Mouse (Mus musculus): ENCODE data around the gene Acot13. TPM values are rescaled to one million over a fixed set of nuclear protein-coding genes. Genes with fewer than 3 reads are reported as not detected.
"Not testable (repeated sequence)": the region's sequence is repeated elsewhere in the genome, so short reads cannot be mapped to it uniquely, and the experiment has no call there.

The Acot13 gene
- total RNA-seq (2014; fragmentation: Nextera tagmentation) (37.7 and 40.4 TPM in 2 replicates), total RNA-seq (2017) (41.8 and 46.1 TPM in 2 replicates)

DNA sequence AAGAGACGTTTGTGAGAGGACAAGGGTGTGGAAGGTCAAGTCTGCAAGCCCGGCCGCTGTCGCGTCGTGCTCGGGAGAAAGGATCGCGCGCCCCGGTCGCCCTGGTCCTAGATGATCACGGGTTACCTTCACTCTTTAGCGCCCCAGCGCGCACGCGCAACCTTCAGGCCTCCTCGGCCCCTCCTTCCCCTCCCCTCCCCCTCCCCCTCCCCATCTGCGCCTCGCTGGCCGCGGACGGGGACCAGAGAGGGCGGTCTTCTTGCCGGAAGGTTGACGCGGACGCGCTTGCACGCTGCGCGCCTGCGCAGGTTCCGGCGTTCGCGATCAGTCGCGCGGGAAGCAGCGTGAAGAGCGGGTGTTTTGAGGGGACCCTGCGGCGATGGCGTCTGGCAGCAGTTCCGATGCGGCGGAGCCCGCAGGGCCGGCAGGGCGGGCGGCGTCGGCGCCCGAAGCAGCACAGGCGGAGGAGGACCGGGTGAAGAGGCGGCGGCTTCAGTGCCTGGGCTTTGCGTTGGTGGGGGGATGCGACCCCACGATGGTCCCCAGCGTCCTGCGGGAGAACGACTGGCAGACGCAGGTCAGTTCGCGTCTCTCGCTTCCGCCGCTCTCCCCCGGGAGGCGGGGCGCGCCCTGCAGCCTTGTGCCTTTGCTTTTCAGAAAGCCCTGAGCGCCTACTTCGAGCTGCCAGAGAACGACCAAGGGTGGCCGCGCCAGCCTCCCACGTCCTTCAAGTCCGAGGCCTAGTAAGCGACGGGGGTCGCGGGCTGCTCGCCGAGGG, at the start of gene Acot13, which contains the start of gene Tdp2:
Gene Acot13, minus strand, starts transcription at position 188 of the 778 bp plus-strand sequence.
Gene Tdp2, plus strand, starts transcription at position 327 of the 778 bp plus-strand sequence.
- peak; percentile 94 for ATAC-seq (replicated peaks; ENCODE audit: poor library complexity, severe bottlenecking)

DNA sequence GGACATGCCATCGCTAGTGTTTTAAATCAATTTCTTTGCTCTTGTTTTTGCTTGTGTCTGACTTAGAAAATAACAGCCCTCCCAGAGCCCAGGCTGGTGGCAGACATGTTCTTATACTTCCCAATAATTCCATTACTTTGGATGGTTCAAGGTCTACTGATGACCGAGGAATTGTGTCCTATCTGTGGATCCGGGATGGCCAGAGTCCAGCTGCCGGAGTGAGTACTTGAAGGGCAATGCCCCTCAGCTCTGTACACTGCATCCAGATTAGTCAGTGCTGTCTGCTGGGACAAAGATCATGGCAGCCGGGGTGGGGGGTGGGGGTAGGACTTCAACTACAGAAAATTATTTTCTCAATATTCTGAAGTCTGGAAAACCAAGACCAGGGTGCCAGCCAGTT, 49.4 kb upstream of the Acot13 start:
- ATAC-seq (replicated peaks; ENCODE audit: poor library complexity, severe bottlenecking), result no peak

DNA sequence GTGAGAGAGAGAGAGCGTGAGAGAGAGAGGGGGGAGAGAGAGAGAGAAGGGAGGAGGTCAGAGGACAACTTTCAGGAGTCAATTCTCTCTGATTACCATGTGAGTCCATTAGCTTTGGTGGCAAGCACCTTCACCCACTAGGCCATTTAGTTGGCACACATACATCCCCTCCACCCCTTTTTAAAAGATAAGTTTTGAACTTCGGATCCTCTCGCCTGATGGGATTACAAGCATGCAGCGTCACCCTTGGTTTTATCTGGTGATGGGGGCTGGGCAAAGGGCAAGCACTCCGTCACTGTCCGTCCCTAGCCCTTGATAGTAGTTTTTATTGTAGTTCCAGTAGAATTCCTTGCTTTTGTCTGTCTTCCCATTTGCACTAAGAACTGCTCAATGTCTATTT, 48.9 kb upstream of the Acot13 start:
- ATAC-seq (replicated peaks; ENCODE audit: poor library complexity, severe bottlenecking), result no peak

DNA sequence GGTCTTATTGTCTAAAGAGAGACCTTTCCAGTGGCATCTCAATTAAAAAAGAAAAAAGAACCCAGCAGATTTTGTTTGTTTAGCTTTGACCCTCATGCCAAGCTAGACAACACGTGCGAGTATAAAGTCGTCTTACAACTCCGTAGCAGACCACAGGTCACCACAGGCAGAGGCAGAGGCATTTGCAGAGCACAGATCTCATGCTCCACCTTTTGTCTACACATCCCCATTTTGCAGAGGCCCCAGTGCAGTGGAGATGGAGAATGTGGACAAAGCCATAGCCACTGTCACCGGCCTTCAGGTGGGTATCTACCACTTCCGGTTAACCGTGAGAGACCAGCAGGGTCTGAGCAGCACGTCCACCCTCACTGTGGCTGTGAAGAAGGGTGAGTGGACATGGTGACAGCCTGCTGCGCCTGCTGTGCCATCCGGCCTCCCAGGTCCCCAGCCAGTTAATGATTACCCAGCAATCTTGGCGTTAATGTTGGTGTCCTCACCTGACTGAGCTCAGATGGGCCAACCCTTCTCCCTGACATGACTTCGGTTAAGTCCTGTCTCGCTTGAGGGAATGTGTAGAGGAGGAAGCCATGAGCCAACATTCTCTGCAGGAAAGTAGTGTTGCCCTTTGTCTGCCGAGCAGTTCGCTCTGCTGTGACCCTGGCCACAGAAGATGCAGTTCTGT, 48.2 kb upstream of the Acot13 start:
- ATAC-seq (replicated peaks; ENCODE audit: poor library complexity, severe bottlenecking), result no peak

DNA sequence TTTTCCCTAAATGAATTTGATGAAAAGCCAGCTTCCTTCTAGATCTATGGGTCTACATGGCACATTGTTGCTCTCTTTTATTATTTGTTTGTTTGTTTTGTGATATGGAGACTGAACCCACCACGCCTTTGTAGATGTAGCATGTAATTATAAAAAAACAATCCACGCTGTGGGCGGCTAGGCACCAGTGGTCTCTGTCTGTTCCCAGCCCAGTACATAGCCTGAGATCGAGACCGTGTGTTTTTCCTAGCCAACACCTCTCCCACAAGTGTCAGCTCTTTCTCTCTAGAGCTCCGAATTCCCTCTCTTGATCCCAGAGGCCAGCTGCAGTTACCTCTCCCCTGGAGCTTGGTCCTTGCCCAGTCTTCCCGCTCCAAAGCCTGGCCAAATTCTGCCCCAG, 36.9 kb upstream of the Acot13 start:
- no peak for ATAC-seq (replicated peaks; ENCODE audit: poor library complexity, severe bottlenecking)

DNA sequence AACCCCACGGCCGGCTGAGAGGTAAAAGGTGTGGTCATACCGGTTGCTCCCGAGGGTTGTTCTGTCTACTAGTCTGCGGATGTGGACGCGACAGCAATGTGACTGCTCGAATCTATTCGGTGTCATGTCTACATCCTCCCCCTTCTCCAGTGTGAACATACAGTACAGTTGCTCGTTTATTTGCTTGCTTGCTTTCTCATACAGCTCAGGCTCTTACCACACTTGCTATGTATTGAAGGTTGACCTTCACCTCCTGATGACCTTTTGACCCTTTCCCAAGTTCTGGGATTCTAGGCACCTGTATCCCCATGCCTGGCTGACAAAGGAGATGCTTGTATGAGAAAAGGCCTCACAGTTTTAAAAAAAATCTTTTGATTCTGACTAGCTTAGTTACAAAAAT, 36.4 kb upstream of the Acot13 start:
- no peak for ATAC-seq (replicated peaks; ENCODE audit: poor library complexity, severe bottlenecking)

DNA sequence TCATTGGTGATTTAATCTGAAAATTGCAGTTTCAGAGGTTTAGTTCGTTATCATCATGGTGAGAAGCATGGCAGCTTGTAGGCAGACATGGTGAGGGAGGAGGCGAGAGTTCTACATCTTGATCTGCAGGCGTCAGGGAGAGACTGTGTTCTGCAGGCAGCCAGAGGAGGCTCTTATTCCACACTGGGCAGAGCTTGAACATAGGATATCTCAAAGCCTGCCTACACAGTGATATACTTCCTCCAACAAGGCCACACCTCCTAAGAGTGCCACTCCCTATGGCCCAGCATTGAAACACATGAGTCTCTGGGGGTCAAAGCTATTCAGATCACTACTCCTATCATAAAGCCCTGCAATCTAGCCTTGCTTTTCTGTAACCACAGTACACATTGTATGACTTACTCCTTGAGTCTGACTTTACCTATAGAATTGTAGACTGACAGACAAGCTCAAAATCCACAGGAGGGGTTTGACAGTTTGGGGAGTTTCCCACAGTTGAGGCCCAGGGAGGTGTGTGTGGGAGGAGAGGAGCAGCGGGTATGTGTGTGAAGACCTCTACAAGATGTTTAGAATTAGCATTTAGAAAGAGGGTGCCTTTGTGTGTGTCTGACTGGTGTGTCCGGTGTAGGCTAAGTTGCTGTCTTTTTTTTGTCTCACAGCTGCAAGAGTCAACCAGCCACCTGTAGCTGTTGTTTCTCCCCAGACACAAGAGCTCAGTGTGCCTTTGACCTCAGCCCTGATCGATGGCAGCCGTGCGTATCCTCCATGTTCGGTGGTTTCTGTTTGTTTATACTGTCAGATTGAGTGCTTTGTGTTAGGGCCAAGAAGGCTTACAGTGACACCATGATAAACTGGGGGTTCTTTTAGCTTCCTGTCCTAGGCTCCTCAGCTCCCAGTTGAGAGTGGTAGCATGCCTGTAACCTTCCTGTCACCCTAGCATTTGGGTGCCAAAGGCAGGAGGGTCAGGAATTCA, 35.4 kb upstream of the Acot13 start:
- ATAC-seq (replicated peaks; ENCODE audit: poor library complexity, severe bottlenecking), result no peak

DNA sequence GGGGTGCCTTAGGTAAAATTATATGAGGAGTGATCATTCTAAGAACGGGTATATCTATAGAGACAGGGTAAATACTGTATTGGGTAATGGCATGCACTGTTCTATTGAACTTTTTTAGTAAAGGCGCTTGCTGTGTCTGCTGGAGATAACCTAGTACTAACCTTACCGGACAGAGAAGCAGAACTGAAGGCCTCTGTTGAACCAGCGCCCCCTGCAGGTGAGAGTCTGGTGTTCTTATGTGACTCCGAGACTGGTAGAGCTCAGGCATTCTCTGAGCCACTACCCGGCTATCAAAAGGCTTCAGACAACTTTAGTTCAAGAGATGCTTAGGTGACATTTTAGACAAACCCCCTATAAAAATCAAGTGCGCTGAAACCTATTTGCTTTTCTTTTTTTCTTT, 31.2 kb upstream of the Acot13 start:
- ATAC-seq (replicated peaks; ENCODE audit: poor library complexity, severe bottlenecking), result peak; percentile 53

DNA sequence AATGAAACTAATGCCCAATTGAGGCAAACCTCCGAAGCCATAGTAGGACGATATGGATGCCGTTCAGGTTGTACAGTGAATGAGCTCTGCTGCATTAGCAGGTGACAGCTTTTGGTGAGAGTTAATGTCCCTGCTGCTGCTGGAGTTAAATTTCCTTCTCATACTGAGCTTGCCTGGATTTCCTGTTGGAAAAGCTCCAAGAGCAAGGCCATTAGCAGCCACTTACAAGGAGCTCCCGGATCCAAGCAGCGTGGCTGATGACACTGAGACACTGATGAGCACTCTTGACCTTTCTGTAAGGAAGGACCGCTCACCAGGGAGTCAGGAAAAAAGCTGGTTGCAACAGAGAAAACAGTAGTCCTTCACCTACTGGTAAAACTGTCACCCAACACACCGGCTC, 30.7 kb upstream of the Acot13 start:
- no peak for ATAC-seq (replicated peaks; ENCODE audit: poor library complexity, severe bottlenecking)

DNA sequence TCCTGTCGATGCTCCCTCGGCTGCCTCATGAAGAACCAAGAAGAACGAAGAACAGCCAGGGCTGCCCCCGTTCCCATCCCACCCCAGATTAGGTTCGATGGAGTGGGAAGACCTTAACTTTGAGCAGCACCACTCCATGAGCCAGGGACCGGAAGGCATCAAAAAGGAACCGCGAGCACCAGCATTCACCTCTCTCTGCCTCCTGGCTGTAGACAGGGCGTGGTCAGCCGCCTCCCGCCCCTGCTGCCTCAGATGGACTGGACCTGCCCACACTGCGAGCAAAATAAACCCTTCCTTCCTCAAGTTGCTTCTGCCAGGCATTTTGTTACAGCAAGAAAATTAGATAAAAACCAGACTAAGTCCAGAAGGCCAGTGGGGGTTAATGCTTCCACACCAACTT, 29.7 kb upstream of the Acot13 start:
- no peak for ATAC-seq (replicated peaks; ENCODE audit: poor library complexity, severe bottlenecking)

DNA sequence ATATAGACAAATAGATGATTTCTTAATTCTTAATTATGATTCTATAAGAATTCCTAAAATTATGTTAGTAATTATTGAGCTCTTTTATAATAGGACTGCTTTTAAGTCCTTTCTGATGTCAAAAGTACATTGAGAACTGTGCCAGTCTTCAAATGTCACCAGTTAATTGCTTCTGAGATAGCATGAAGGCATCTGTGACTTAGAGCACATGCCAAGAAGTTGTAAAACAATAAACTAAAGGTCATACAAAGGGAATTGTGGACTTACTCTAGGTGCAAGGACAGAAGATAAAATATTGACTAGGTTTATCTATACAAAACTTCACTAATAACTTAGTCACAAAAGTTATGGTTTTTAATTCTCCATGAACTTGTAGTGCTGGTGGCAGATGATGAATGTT, 27.8 kb upstream of the Acot13 start:
- ATAC-seq (replicated peaks; ENCODE audit: poor library complexity, severe bottlenecking), result no peak

DNA sequence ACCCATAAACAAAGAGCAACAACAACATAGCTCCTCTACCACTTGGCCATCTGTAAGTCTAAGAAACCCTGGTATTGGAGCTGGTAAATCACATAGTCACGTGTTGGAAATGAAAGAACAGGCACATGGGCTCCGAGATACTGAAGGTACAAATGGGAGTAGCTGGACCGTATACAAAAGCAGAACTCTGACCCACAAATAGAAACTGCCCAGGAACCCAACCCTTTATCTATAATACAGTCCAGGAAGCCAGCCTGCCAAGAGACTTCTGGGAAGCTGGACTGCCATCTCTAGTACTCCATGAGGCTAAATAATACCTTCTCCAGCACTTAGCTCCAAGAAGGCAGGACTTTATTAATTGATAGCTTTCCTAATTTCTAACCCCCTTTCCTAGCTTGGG, 21.2 kb upstream of the Acot13 start:
- ATAC-seq (replicated peaks; ENCODE audit: poor library complexity, severe bottlenecking), result no peak

DNA sequence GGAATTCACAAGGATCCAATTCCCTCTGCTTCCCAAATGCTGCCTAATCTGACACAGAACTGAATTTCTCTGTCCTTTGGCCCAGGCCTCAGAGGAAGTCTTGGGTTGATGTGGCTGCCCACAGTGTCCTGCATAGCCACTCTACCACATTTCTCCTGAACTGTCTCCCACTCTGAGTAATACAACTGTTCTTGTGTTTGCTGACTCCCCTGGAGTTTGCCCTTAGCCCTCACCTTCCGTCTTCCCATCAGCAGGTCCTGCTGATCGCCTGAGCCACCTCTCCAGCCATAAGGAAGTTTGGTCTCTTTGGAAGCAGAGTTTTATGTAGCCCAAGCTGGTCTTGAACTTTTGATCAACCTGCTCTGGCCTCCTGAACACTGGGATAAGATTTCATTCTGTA, 20.6 kb upstream of the Acot13 start:
- ATAC-seq (replicated peaks; ENCODE audit: poor library complexity, severe bottlenecking), result no peak

DNA sequence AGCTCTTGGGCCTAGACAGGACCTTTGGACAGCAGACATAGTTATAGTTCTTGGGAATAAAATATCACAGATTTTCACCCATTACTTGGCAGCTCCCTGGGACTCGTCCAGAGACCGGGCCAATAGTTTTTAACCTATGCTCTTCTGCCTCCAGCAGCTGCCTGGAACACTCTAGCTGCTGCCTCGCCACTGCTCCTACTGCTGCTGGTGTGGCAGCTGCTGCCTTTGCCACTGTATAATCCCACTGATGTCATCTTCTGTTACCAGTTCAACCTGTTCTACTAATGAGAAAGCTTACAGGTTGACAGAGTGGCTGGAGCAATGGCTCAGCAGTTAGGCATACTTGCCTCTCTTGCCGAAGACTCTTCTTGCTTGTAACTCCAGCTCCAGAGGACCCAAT, 18.0 kb upstream of the Acot13 start:
- no peak for ATAC-seq (replicated peaks; ENCODE audit: poor library complexity, severe bottlenecking)

DNA sequence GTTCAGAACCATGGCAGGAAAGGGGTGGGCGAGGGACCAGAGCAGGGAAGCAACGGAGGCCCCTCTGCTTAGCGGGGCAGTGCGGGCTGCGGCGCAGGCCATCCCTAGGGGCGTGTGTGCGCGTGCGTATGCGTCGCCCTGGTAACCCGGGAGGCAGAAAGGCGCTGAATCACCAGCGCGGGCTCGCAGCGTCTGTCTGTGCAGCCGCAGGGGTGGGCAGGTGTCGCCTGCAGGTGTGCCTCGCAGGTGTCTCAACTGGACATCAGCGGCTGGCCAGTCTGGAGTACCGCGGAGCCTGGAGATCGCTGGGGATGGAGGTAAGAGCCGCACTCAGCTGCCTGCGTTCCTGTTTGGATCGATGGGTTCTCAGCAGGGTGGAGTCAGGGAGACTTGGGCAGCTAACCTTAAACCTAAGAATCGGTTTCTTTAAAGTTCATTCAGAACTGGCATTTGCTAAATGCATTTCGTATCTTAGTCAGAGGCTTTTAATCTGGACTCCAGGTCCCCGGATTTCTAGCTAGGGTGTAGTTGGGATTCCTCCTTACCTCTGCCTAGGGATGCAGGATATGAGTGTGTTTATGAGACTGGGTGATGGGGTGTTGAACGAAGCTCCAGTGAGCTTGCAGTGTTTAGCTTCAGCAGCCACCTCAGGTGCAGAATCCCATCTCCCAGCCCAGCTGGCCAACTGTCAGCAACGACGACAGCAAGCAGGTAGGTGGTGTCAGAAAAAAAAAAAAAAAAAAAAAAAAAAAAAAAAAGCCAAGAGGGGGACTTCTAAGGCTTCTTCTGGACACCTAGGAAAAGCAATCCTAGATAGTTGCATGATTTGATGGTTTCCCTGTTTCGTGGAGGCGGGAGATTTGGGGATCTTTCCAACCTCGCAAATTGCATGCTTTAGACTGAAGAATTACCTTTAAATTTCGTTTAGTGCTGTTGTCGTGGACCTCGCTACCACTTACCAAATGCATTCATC, 13.9 kb upstream of the Acot13 start, which contains the start of gene D130043K22Rik:
Gene D130043K22Rik, plus strand, starts transcription at position 153 of the 973 bp plus-strand sequence.
- ATAC-seq (replicated peaks; ENCODE audit: poor library complexity, severe bottlenecking), result peak; percentile 63

DNA sequence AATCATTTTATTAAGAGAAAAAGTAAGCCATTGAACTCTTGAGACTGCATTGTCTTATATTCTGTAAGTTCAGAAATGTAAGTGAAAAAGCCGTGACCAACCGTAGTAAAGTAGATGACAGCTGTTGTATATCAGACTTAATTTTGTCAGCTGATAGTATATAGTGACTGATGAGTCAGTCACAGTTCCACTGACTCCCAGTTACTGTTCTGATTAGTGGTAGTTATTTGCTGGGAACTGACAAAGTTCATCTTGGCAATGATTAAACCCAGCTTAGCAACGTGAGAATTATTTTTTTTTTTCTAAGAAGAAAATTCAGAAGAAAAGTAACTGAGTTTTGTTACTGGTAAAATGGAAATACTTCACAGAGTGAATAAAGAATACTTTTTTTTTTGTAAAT, 10.4 kb upstream of the Acot13 start:
- no peak for ATAC-seq (replicated peaks; ENCODE audit: poor library complexity, severe bottlenecking)

DNA sequence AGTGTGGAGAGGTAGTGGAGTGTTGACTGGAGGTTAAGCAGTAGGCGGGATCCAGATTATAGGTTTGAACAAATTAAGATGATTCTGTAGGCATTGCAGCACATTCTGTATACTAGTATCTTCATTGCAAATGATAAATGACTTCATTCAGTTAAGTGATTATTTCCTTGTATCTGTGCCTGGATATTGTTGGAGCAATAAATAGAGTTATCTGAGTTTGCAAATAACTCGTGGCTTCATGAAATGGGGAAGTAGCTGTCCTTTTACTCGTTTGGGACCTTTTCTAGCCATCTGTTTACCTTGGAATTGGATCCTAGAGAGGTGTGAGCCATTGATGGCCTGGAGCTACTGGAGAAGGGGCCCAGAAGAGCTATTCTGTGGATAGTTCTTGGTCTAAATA, 8.5 kb upstream of the Acot13 start:
- ATAC-seq (replicated peaks; ENCODE audit: poor library complexity, severe bottlenecking), result no peak

DNA sequence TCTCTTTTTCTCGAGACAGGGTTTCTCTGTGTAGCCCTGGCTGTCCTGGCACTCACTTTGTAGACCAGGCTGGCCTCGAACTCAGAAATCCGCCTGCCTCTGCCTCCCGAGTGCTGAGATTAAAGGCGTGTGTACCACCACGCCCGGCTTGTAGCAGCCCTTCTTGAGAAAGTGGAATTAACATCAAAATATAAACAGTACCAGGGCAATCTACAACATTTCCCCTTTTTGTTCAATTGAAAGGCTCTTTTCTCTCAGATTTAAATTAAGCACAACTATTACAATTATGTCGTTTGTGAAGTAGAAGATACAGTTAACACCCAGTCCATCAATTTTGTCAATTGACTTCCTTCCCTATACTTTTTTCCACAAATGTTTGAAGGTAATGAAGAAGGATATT, 6.4 kb upstream of the Acot13 start:
- not testable (repeated sequence) for ATAC-seq (replicated peaks; ENCODE audit: poor library complexity, severe bottlenecking)

DNA sequence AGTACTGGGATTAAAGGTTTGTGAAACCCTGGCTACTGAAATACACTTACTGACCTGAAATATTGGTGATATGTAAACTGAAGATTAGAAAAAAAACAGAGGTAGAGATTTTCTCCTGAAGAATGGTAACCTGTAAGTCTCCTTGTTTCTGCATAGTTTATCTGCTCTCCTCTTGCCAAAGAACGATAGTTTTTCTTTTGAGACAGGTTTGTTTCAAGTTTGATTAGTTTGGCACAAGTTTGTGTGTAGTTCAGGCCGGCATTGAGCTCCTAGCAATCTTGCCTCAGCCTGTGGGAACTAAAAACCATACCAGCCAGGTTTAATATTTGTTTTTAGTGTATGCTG, 1.4 kb upstream of the Acot13 start:
- ATAC-seq (replicated peaks; ENCODE audit: poor library complexity, severe bottlenecking), result no peak
